Mouse (Mus musculus) cerebellum, adult (tissue): ENCODE results near the gene Hdac6.
A peak's percentile ranks its signal among the peaks of the same experiment; 100 is the strongest.

ENCODE experiments used
- ATAC-seq: cut with Nextera tagmentation; 2 replicates; pipeline ENCODE4 v1.9.2; 2017; ENCODE audit warnings: mild to moderate bottlenecking, moderate library complexity, mixed read lengths; ENCODE audit not compliant: insufficient number of reproducible peaks, low FRiP score, low TSS enrichment

Gene Hdac6

GRCm38 (mm10) chrX:7947108-7947899 is at the start of gene Hdac6:
Hdac6 (minus strand) TSS chrX:7947889.
- ATAC-seq: no peak

GRCm38 (mm10) chrX:7993068-7993735 is 45.5 kb upstream of the Hdac6 start:
- ATAC-seq: no peak

- ATAC-seq: no peak
Measured at GRCm38 (mm10) chrX:7992379-7993067, 44.8 kb upstream of the Hdac6 start.

GRCm38 (mm10) chrX:7981368-7981767 is 33.7 kb upstream of the Hdac6 start:
- no peak for ATAC-seq

GRCm38 (mm10) chrX:7977892-7978291 is 30.2 kb upstream of the Hdac6 start, which contains the start of gene Gata1:
Gata1 (minus strand) TSS chrX:7978071.
- ATAC-seq: no peak

GRCm38 (mm10) chrX:7971292-7971691 is 23.6 kb upstream of the Hdac6 start:
- ATAC-seq: no peak

GRCm38 (mm10) chrX:7968899-7969298 is 21.2 kb upstream of the Hdac6 start:
- no peak for ATAC-seq

GRCm38 (mm10) chrX:7968226-7968625 is 20.5 kb upstream of the Hdac6 start:
- ATAC-seq: no peak

- ATAC-seq: no peak
Measured at GRCm38 (mm10) chrX:7967596-7968201, 20.0 kb upstream of the Hdac6 start.

GRCm38 (mm10) chrX:7966161-7966560 is 18.5 kb upstream of the Hdac6 start:
- no peak for ATAC-seq

- no peak for ATAC-seq
Measured at GRCm38 (mm10) chrX:7963829-7964626, 16.3 kb upstream of the Hdac6 start.

GRCm38 (mm10) chrX:7958868-7959267 is 11.2 kb upstream of the Hdac6 start:
- ATAC-seq: no peak

GRCm38 (mm10) chrX:7950091-7950490 is 2.4 kb upstream of the Hdac6 start:
- no peak for ATAC-seq

GRCm38 (mm10) chrX:7947900-7948492 is 307 bp upstream of the Hdac6 start:
- peak; percentile 97 for ATAC-seq

GRCm38 (mm10) chrX:7945618-7946017 is 2.1 kb downstream of the Hdac6 start:
- no peak for ATAC-seq

GRCm38 (mm10) chrX:7937667-7938066 is 10.0 kb downstream of the Hdac6 start:
- ATAC-seq: no peak

GRCm38 (mm10) chrX:7936874-7937273 is 10.8 kb downstream of the Hdac6 start:
- ATAC-seq: no peak

GRCm38 (mm10) chrX:7928270-7928790 is 19.4 kb downstream of the Hdac6 start, which contains the start of gene Eras:
Eras (minus strand) TSS chrX:7928607.
- ATAC-seq: no peak

- no peak for ATAC-seq
Measured at GRCm38 (mm10) chrX:7927116-7927515, 20.6 kb downstream of the Hdac6 start.
